Mouse (Mus musculus): ENCODE data around the gene Homer2.

DNA sequence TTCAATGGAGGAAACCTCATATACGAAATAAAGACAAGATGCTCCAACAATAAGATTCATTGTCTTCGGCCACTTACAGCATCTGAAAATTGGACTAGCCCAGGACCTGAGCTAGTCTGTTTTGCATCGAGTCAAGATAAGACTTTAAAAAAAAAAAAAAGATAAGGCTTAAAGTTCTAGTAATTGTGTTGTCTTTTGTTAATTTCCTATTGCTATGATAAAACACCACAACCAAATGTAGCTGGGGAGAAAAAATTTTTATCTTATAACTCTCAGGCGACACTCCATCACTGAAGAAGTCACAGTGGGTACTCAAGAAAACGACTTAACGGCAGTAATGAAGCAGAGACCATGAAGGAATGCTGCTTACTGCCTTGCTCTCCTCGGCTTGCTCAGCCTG lies 32.7 kb upstream of the Homer2 start:
- TF ChIP-seq POLR2A (IDR thresholded peaks at IDR 0.05; ENCODE audit: low read depth, low read length) = no peak
- TF ChIP-seq CTCF (IDR thresholded peaks at IDR 0.05; ENCODE audit: borderline replicate concordance, insufficient read depth, low read length) = no peak
